Mouse (Mus musculus): ENCODE results near the gene Tmem87b.
A peak's percentile ranks its signal among the peaks of the same experiment; 100 is the strongest.

Gene Tmem87b

DNA sequence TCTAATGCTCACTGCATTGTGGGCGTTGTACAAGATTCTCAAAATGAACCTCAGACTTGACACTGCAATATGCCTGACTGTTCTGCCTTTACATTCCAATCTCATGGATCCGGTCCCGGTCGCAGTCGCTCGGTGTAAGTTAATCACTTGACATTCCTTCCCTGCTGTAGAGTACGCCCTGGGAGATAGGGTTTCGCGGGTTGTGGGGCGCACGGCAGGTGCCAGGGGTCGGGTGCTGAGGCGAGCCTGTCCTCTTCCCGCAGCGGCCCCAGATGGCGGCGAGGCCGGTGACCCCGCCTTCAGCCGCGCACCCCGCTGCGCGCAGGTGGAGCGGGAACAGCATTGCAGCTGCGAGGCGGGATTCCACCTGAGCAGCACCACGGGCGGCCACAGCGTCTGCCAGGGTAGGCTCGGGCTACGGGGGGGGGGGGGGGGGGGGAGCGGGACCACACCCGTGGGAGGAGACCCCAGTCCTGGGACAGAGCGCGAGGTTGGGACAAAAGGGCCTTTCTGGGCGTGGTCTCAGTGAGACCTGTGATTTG lies 74.3 kb downstream of the Tmem87b start:
- DNase-seq: peak; percentile 46

DNA sequence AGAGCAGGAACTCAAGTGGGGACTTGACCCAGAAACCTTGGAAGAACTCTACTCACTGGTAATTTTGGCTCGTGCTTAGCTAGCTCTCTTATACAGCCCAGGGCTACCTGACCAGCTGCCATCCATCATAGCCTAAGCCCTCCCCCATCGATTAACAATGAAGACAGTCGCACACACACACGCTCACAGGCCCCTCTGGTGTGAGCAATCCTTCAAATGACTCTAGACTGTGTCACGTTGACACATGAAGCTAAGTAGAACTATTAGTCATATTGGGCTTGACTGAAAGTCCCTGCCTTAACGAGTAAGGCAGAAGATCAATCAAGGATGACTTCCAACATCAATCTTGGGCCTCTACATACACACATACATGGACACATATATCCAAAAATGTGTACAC lies 84.9 kb downstream of the Tmem87b start:
- no peak for DNase-seq

- no peak for DNase-seq
These were observed 85.7 kb downstream of the Tmem87b start for GRCm38 (mm10) chr2:128903661-128904060.

Measured in thymus, postnatal 4 days (tissue).